Mouse (Mus musculus) C2C12 (cell line): ENCODE results near the gene Mc3r.

ENCODE experiments used
- CTCF ChIP-seq: IDR thresholded peaks from one replicate; pipeline ENCODE4 v1.5.1; 2011; ENCODE audit not compliant: control insufficient read depth, insufficient read depth, insufficient read length
- MAX ChIP-seq: IDR thresholded peaks from one replicate; pipeline ENCODE4 v1.6.1; 2011; ENCODE audit warnings: mild to moderate bottlenecking, control low read depth
- MYOD1 ChIP-seq: IDR thresholded peaks from one replicate; pipeline ENCODE4 v1.6.1; 2011; ENCODE audit warnings: low read depth; ENCODE audit not compliant: control insufficient read depth, insufficient read length
- MYOG ChIP-seq: IDR thresholded peaks from one replicate; pipeline ENCODE4 v1.6.1; 2011; ENCODE audit not compliant: control insufficient read depth, insufficient read length; ENCODE audit errors: extremely low read depth

GRCm38 (mm10) chr2:172291025-172291424, 42.7 kb downstream of the Mc3r start:
- TF ChIP-seq CTCF (no peak), MYOG (no peak), MYOD1 (no peak), MAX (no peak)
